Mouse (Mus musculus) forebrain, embryonic 11.5 days (tissue): Measurements from ENCODE around the gene Cfap43. TPM values are rescaled to one million over a fixed set of nuclear protein-coding genes. Genes with fewer than 3 reads are reported as not detected.
A peak's percentile ranks its signal among the peaks of the same experiment; 100 is the strongest.

Experiments used
- ATAC-seq: fragments of 200-750 bp; cut with Nextera tagmentation; replicated peaks from 2 replicates; pipeline ENCODE4 v1.8.0; 2017; ENCODE audit warnings: moderate TSS enrichment; ENCODE audit not compliant: low FRiP score
- DNase-seq: peaks from one replicate; pipeline ENCODE4 v3.0.0-alpha.2; 2017; ENCODE audit warnings: low spot score
- H3K27ac ChIP-seq: fragments of 300-500 bp; sonication (generic); 2 replicates; pipeline ENCODE4 v1.5.1; 2014; ENCODE audit warnings: low read depth, low read length
- H3K27me3 ChIP-seq: fragments of 300-500 bp; sonication (generic); 2 replicates; pipeline ENCODE4 v1.6.1; 2014; ENCODE audit warnings: mild to moderate bottlenecking, low read length, mixed read lengths; ENCODE audit not compliant: control insufficient read depth, insufficient read depth
- H3K36me3 ChIP-seq: fragments of 300-500 bp; sonication (generic); 2 replicates; pipeline ENCODE4 v1.6.1; 2014; ENCODE audit warnings: mild to moderate bottlenecking, low read length, moderate library complexity, mixed read lengths; ENCODE audit not compliant: control insufficient read depth, insufficient read depth
- H3K4me1 ChIP-seq: fragments of 300-500 bp; sonication (generic); replicated peaks from 2 replicates; pipeline ENCODE4 v1.6.1; 2014; ENCODE audit warnings: low read length, mixed read lengths; ENCODE audit not compliant: control insufficient read depth, insufficient read depth
- H3K4me2 ChIP-seq: fragments of 300-500 bp; sonication (generic); 2 replicates; pipeline ENCODE4 v1.6.1; 2014; ENCODE audit warnings: low read depth, mild to moderate bottlenecking, low read length, moderate library complexity, mixed read lengths; ENCODE audit not compliant: severe bottlenecking
- H3K4me3 ChIP-seq: fragments of 300-500 bp; sonication (generic); 2 replicates; pipeline ENCODE4 v1.5.1; 2014; ENCODE audit warnings: low read depth, low read length
- H3K9ac ChIP-seq: fragments of 300-500 bp; sonication (generic); 2 replicates; pipeline ENCODE4 v1.6.1; 2014; ENCODE audit warnings: low read length
- H3K9me3 ChIP-seq: fragments of 300-500 bp; sonication (generic); 2 replicates; pipeline ENCODE4 v1.6.1; 2016; ENCODE audit warnings: low read length, mixed read lengths; ENCODE audit not compliant: control insufficient read depth
- WGBS: fragments of 180-500 bp; shearing (Covaris S2); extraction: QIAGEN DNeasy Blood & Tissue Kit; methylation state at CpG from one replicate; pipeline ENCODE4 v1.1.7; 2014; 5-methylcytosine and 5-hydroxymethylcytosine counted together
- polyA plus RNA-seq: library from polyadenylated mRNA; unstranded; fragments of >200 nt; fragmentation: Nextera tagmentation; extraction: Ambion mirVana; gene quantifications from 2 replicates; pipeline ENCODE4 v1.2.1, GENCODE M21; 2014

The Cfap43 gene
- polyA plus RNA-seq, 1 experiment from 2014 or later: 0.15 TPM

GRCm38 (mm10) chr19:47822143-47822796 is 96.8 kb downstream of the Cfap43 start:
- ATAC-seq: no peak
- no peaks in the 10 kb centered on the region for H3K27me3 ChIP-seq
- H3K4me2 ChIP-seq: no peak overlapping the region
- H3K4me3 ChIP-seq: no peak overlapping the region
- H3K36me3 ChIP-seq: no peaks in the 10 kb centered on the region
- H3K9ac ChIP-seq: no peak overlapping the region
- no peak overlapping the region for H3K27ac ChIP-seq
- no peaks in the 10 kb centered on the region for H3K4me1 ChIP-seq
- 20% methylated on average over 8 of the region's 8 CpGs for WGBS
- H3K9me3 ChIP-seq: no peaks in the 10 kb centered on the region
- no peak for DNase-seq

GRCm38 (mm10) chr19:47821494-47821872 is 97.6 kb downstream of the Cfap43 start:
- 67% methylated on average over 7 of the region's 7 CpGs for WGBS
- ATAC-seq: no peak

DNA sequence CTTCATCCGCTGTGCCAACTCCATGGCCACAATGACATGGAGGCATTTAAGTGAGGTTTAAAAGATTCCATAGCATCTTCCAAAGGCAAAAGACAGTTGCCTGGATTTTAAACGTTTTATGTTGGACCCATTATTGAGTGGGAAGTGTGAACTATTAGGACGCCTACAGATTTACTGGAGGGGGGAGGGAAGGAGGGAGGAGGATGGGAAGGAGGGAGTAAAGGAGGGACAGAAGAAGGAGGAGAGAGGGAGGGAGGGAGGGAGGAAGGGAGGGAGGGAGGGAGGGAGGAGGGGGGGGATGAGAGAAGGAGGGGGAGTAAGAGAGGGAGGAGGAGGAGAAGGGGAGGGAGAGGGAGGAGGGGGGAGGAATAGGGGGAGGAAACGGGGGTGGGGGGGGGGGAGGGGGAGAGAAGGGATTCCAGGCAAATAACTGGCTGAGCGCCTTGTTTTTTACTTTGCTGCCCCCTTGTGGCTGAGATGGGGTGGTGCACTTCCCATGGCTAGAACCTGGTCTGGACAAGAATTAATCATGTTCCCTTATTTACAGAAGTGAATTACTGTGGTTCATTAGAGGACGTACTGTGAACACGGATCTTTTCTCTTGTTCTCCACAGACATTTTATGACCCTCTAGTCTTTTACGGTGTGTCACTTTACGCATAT is 98.1 kb downstream of the Cfap43 start:
- Histone ChIP-seq H3K9ac (no peak overlapping the region), H3K4me2 (no peak overlapping the region), H3K4me3 (no peak overlapping the region), H3K9me3 (no peaks in the 10 kb centered on the region), H3K27me3 (no peaks in the 10 kb centered on the region), H3K27ac (no peak overlapping the region), H3K36me3 (no peaks in the 10 kb centered on the region), H3K4me1 (no peaks in the 10 kb centered on the region)
- WGBS: 23% methylated on average over 9 of the region's 9 CpGs
- ATAC-seq (0 out of 2 replicates have a peak, but pooled peaks have one; percentile 27), DNase-seq (peak; percentile 84)

More at GRCm38 (mm10) chr19:47821494-47821872, 97.6 kb downstream of the Cfap43 start:
- H3K27me3 ChIP-seq: no peaks in the 10 kb centered on the region
- no peak for DNase-seq
- no peak overlapping the region for H3K4me3 ChIP-seq
- no peaks in the 10 kb centered on the region for H3K36me3 ChIP-seq
- no peak overlapping the region for H3K4me2 ChIP-seq
- no peak overlapping the region for H3K27ac ChIP-seq
- H3K9ac ChIP-seq: no peak overlapping the region
- H3K9me3 ChIP-seq: no peaks in the 10 kb centered on the region
- no peaks in the 10 kb centered on the region for H3K4me1 ChIP-seq

- DNase-seq: no peak
- no peak overlapping the region for H3K27ac ChIP-seq
- no peak overlapping the region for H3K4me2 ChIP-seq
- no peak for ATAC-seq
- no peaks in the 10 kb centered on the region for H3K27me3 ChIP-seq
- no peaks in the 10 kb centered on the region for H3K36me3 ChIP-seq
- H3K9me3 ChIP-seq: no peaks in the 10 kb centered on the region
- H3K4me3 ChIP-seq: no peak overlapping the region
- no peaks in the 10 kb centered on the region for H3K4me1 ChIP-seq
- WGBS: 88% methylated on average over 9 of the region's 9 CpGs
- no peak overlapping the region for H3K9ac ChIP-seq
Observed at GRCm38 (mm10) chr19:47817692-47818091, 101.4 kb downstream of the Cfap43 start.

- ATAC-seq (no peak), DNase-seq (peak; percentile 38)
- Histone ChIP-seq H3K9me3 (no peaks in the 10 kb centered on the region), H3K36me3 (no peaks in the 10 kb centered on the region), H3K9ac (no peak overlapping the region), H3K4me3 (no peak overlapping the region), H3K4me1 (no peaks in the 10 kb centered on the region), H3K4me2 (no peak overlapping the region), H3K27me3 (no peaks in the 10 kb centered on the region), H3K27ac (no peak overlapping the region)
- WGBS: 88% methylated on average over 5 of the region's 5 CpGs
Observed at GRCm38 (mm10) chr19:47814721-47815120, 104.4 kb downstream of the Cfap43 start.

- H3K27me3 ChIP-seq: no peaks in the 10 kb centered on the region
- no peak overlapping the region for H3K9ac ChIP-seq
- ATAC-seq (no peak), DNase-seq (no peak)
- H3K4me2 ChIP-seq: no peak overlapping the region
- no peak overlapping the region for H3K27ac ChIP-seq
- H3K4me3 ChIP-seq: no peak overlapping the region
- 77% methylated on average over 10 of the region's 10 CpGs for WGBS
- no peaks in the 10 kb centered on the region for H3K4me1 ChIP-seq
- no peaks in the 10 kb centered on the region for H3K9me3 ChIP-seq
- H3K36me3 ChIP-seq: no peaks in the 10 kb centered on the region
Observed at GRCm38 (mm10) chr19:47812091-47812490, 107.0 kb downstream of the Cfap43 start.

DNA sequence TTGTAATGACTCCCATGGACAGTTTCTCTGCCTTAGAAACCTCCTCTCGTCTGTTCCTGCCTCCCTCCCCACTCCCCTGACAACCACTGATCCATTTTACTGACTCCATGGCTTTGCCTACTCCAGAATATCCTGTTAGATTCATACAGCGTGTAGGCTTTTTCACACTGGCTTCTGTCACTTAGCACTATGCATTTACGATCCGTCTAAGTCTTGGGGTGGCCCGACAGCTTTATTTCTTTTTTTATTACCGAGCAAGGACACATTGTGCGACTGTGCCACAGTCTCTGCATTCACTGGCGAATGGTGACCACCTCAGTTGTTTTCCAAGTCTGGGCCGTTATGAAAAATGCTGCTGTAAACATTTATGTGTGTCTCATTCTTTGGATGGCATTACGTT is 120.5 kb downstream of the Cfap43 start:
- no peaks in the 10 kb centered on the region for H3K36me3 ChIP-seq
- no peak overlapping the region for H3K27ac ChIP-seq
- no peaks in the 10 kb centered on the region for H3K9me3 ChIP-seq
- no peak overlapping the region for H3K4me3 ChIP-seq
- H3K4me1 ChIP-seq: 0 out of 2 replicates have a peak, but pooled peaks cover 4% of the 10 kb centered on the region
- no peak overlapping the region for H3K4me2 ChIP-seq
- H3K9ac ChIP-seq: no peak overlapping the region
- ATAC-seq (no peak), DNase-seq (no peak)
- H3K27me3 ChIP-seq: no peaks in the 10 kb centered on the region
- WGBS: 65% methylated on average over 10 of the region's 10 CpGs

- no peak for DNase-seq
- no peaks in the 10 kb centered on the region for H3K9me3 ChIP-seq
- ATAC-seq: no peak
- no peak overlapping the region for H3K4me2 ChIP-seq
- no peaks in the 10 kb centered on the region for H3K27me3 ChIP-seq
- H3K4me3 ChIP-seq: no peak overlapping the region
- H3K9ac ChIP-seq: no peak overlapping the region
- H3K27ac ChIP-seq: no peak overlapping the region
- 11% methylated on average over 7 of the region's 7 CpGs for WGBS
- H3K36me3 ChIP-seq: no peaks in the 10 kb centered on the region
- 0 out of 2 replicates have a peak, but pooled peaks cover 4% of the 10 kb centered on the region for H3K4me1 ChIP-seq
Observed at GRCm38 (mm10) chr19:47796699-47797098, 122.4 kb downstream of the Cfap43 start.
